Mouse (Mus musculus): Measurements from ENCODE around the gene Ngp.

DNA sequence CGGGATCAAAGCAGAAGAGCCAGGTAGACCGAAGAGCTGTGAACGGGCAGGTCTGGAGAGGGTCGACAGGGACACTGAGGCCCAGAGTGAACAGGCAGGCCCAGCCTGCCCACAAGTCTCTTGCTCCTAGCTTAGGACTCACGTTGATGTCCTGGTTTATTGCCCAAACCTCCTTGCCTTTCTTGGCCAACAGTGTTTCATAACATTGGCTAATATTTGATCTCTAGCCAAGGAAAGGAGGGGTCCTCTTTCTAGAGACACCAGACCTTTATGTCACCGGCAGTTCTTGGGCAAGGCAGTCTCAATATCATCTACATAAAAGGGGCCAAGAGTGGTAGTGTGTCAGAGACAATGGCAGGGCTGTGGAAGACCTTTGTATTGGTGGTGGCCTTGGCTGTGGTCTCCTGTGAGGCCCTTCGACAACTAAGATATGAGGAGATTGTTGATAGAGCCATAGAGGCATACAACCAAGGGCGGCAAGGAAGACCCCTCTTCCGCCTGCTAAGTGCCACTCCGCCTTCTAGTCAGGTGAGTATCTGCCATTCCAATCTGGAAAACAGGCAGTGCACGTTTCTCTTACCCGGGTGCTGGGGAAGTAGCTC is at the start of gene Ngp:
- TF ChIP-seq FLI1 (IDR thresholded peaks at IDR 0.05; ENCODE audit: low read length) = no peak
- no peak for TF ChIP-seq GATA1 (IDR thresholded peaks at IDR 0.05; ENCODE audit: borderline replicate concordance, low read length)
